Mouse (Mus musculus) ovary, adult 18-20 months (tissue): ENCODE measurements around the gene Susd5.

Experiments
- DNase-seq: peaks from one replicate; pipeline ENCODE4 v3.0.0; 2022; ENCODE audit warnings: low spot score, mixed read lengths

Susd5 gene

DNA sequence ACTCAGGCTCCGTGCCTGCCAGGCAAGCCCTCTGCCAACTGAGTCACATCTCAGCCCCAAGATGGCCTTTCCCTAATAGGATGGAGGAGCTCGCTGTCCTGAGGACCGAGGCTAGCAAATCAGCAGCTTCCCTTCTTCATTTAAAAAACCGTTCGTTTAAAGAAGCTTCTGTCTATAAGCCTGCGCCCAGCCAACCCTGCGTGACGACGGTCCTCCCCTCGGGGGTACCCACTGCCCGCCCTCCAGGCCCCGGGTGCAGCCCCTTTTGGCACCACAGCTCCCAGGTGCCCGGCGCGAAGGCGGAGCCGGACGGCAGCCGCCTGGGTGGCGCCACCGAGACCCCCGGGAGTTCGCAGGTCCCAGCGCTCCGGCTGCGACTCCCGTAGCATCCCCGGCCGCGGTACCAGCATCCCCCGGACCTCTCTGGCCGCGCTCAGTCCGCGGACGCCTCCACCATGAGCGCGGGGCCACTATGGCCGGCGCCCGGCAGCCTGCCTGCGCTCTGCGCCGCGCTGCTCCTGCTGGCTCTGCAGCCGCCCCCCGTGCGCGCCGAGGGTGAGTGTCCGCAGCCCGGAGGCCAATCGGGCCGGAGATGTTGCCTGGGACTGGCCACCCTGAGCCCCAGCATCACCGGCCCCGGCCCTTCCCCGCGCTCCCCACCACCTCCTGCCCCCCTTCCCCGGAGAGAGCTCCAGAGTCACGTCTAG, at the start of gene Susd5:
Susd5 (plus strand) TSS at position 51 of the 707 bp plus-strand sequence.
- no peak for DNase-seq

DNA sequence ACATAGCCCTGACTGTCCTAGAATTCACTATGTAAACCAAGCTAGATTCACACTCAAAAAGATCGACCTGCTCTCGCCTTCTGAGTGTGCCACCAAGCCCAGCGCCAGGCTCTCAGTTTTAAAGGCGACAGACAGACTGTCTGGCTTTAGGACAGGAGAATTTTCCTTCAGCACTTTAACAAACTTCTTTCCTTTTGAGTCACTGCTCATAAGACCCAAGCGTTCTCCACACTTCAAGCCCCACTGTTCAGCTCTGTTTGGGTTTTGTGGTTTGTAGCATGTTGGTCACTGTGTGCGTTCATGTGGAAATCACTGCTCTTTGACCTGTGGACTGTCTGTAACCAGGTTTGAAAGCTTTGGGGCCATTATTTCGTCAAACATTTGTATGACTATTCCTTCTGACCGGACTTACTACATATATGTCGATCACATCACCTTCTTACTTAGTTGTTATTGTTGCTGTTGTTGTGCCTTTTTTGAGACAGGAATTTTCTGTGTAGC, 49.0 kb upstream of the Susd5 start:
- no peak for DNase-seq

DNA sequence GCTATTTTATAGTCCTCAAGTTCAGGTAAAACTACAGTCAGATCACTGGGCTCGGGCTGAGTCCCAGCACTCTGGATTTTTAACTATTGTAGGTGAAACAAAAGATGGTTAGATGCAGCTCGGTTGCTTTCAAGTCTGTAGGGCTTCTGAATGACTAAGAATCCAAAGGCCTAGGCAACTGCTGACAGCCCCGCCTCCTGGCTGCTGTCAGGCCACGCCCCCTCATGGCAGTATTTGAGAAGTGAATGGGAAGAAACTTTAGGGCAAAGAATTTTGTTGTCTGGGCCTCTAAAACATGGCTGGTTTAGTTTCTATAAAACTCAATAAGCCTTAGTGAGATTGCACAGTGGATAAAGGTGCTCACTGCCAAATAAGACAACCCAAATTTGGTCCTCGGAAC, 47.4 kb upstream of the Susd5 start:
- DNase-seq = no peak

DNA sequence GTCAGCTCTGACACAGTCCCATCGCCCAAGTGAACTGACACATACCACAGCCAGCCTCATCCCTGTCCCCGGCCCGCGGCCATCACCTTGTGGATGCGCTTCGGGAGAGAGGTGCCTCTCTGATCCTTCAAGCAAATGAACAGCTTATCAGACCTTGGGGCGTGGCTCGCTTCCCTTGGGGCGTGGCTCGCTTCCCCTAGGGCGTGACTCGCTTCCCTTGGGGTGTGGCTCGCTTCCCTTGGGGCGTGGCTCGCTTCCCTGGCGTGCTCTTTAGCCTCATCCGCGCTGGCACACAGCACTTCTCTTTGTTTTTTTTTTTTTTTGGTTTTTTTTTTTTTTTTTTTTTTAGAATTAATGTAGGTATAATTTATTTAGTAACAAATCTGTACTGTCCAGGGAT, 45.7 kb upstream of the Susd5 start:
- DNase-seq = no peak

DNA sequence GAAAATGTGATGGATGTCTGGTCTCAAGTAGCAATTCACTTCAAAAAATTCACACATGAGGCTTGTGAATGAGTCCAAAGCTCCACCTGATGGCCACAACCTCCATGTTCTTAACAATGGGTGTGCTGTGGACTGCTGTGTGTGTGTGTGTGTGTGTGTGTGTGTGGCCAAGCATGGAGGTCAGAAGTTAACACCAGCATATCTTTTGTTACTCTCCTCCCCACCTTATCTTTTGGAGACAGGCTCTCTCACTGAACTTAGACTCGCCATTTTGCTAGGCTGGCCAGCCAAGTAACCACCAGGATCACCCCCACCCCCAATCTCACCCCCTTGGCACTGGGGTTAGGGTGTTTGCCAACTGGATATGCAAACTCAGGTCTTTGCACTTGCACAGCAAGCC, 42.9 kb upstream of the Susd5 start:
- DNase-seq = no peak

DNA sequence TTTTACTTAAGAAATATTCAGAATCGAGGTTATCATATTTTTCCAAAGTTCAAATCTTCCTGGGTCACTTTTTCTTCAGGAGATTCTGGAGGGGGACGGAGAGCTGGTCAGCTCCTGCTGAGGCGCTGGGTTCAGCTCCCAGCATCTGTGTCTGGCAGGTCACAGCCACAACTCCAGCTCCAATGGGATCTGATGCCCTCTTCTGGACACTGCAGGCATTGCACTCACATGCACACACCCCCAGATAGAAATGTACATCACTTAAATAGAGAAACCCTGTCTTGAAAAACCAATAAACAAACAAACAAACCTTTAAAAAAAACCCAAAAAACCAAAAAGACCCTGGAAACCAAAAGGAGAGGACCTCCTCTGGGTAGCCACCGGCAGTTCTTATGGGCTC, 41.2 kb upstream of the Susd5 start:
- no peak for DNase-seq

DNA sequence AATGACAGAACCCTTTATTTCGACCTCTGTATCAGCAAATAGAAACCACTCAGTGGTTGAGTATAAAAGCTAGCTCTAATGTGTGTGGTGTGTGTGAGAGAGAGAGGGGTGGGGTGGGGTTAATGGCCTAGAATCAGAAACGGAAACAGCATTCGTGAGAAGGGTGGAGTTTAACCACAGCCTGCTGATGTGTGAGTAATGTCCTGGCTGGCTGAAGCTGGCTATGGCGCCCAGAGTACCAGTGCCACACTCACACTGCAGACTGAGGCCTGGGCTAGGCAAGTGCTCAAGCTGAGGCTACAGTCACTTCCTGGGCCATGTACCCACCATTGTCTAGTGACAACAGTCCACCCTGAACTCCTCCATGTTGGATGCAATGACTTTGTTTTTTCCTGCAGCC, 40.5 kb upstream of the Susd5 start:
- no peak for DNase-seq

DNA sequence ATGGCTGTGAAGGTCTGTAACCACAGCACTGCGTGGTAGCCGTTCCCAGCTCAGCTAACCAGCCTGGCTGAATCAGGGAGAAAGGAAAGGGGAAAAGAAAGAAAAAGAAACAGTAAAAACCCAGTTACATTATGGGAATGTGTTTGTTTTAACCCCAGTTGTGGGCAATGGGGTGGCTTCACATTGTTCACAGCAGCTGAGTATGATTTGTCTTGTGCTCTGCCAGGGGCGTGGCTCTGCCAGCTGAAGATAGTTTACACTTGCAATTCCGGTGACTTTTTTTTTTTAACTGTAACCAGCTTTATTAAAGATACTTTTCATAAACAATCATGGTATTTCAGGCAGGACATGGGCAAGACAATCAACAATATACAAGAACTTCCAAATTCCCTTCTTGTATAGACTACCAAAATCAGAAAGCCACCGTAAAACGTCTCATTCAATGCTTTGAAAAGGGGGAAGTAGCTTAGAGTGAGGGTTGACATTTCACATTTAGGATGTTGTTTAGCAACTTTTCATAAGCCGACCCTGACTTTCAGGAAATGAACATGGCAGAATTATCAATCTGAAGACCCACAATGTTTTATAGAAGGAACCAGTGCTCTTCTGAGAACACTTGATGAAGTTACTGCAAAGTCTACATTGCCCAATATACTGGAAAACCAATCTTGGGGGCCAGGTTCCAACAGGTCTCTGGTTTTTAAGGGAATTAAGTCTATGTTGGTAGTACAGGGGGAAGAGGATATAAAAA, 37.8 kb upstream of the Susd5 start:
- DNase-seq = no peak

DNA sequence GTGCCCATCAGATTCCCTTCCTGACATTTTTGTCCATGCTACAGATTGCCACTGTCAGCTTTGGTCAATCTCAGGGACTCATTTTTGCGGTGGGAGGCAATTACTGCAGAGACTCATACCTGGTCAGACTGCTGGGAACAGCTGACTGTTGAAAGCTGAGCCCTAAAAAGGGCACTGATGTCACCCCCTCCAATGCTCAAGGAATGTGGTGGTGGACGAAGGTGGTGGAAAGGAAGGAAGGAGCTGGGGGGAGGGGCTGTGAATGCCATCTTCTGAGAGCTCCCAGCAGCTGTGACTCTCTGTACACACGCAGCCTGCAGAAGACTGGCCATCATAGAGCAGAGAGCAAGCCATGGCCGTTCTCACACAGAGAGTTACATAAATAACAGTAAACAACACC, 34.8 kb upstream of the Susd5 start:
- no peak for DNase-seq

DNA sequence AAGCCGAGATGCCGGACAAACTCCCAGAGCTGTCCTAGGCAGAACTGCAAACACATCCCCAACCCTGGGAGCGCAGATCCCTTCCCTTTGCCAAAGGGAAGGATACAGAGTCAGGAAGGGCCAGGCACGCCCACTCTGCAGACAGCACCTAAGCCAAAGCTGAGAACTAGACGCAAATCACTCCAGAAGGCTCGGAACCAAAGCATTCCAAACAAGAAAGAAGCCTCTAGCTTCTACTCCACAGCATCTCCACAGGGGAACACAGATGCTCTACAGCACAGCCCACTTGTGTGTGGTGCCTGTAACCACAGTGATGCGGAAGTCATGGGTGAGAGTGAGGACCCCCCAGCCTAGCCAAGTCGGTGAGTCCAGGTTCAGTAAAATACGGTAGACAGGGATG, 31.8 kb upstream of the Susd5 start:
- DNase-seq = no peak

DNA sequence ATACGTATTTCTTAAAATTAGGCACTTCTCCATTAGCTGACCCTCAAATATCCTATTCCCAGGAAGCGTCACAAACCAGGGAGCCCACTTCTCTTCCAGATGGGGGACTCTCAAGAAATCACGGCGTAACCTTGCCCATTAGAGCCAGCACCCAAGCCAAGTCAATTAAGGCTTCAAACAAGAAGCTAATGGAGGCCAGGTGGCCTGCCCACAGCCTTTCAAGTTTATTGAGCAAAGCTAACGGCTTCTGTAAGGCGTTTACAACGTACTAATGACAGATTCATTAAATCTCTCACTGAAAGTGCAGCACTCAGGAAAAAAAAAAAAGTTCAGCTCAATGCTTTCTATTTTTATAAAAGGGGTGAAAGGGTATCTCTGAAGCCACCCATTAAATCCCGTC, 31.1 kb upstream of the Susd5 start:
- no peak for DNase-seq

DNA sequence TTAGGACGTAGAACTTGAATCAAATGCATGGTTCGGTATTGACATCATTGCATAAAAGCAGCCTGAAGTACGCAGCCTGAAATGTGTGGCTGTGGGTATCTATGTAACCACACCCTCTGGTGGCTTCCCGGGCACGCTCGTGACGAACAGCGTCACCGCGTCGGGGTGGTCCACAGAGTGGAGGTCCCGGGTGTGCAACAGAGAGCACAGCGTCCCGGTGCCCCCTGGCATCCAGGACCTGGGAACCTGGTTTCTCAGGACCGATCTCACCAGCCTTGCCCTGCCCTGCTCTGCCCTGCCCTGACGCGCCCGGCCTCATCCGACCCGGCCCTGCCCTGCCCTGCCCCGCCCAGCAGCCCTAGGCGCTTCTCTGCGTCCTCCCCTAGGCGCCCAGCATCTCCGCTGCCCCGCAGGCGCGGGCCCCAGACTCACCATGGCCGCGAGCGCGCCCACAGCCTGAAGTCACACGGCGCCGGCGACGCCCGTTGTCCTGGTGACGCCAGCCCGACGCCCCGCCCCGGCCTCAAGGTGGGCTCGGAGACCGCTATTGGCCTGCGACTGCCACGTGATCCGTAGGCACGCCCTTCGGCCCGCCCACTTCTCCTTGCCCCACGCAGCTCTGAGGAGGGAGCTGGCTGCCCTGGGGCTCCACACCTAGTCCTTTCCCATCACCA, 30.5 kb upstream of the Susd5 start:
- peak; percentile 28 for DNase-seq

DNA sequence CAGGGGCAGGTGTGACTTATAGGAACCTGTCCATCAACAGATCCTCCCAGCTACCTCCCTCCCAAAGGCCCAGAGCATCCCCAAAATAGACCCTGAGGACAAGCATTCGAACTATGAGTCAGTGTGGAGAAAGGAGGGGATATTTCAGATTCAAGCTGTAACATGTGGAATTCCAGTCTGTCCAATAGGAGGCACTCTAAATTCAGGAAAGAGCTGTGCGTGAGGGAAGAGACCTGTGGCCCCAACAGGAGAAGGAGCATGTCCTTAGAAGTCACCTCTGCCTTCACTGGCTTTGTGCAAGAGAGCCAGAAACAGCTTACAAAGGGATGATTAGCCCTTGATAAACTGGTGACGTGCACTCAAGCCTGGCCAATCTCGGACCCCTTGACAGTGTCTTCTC, 16.0 kb upstream of the Susd5 start:
- DNase-seq = no peak

DNA sequence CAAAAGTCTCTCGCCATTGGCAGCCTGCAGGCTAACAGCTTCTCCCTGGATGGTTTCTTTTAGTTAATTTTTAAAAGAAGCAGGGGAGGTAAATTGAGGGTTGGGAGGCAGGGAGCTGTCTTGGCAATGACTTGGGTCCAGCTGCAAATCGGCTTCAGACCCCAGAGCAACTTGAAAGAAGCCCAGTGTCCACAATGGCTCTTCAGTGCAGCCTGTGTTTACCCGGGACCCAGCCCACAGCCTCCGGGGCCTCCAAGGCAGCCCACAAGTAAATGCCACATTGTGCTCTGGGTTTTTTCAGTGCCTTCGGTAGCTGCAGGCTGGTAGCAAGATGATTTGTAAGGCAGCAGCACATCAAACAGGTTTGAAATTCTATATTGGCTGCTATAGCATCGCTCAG, 14.4 kb upstream of the Susd5 start:
- no peak for DNase-seq

DNA sequence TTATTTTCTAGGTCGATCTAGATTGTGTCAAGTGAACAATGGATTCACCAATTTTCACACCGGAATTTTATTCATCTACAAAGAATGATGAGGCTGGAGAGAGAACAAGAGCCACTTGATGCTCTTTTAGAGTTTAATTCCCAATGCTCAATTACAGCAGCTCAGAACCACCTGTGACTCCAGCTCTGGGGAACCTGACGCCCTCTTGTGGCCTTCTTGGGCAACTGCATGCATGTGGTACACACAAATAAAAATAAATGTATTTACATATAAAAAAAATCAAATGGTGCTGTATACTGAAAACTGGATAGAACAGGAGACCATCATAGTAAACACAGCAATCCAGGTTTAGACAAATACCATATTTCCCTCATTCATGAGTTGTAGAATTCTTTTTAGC, 12.5 kb upstream of the Susd5 start:
- DNase-seq = no peak

DNA sequence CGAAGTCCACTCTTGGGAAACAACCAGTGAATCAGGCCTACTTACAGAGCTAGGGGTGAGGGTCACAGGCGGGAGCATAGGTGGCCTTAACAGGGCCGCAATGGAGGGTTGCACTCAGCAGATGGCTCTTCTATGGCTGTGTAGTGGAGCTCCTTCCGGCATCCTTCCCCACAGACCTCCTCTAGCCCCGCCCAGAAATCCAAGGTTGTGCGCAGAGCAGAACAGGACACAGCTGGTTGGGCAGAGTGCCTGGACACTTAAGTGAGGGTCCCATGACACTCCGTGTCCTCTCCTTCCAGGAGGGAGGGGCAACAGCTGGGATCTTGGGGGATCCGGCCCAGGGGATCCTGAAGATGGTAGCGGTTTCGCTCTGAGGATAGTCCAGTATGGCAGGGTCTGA, 10.9 kb upstream of the Susd5 start, which contains the start of gene Fbxl2:
Fbxl2 (minus strand) TSS at position 164 of the 400 bp plus-strand sequence.
- DNase-seq = no peak

DNA sequence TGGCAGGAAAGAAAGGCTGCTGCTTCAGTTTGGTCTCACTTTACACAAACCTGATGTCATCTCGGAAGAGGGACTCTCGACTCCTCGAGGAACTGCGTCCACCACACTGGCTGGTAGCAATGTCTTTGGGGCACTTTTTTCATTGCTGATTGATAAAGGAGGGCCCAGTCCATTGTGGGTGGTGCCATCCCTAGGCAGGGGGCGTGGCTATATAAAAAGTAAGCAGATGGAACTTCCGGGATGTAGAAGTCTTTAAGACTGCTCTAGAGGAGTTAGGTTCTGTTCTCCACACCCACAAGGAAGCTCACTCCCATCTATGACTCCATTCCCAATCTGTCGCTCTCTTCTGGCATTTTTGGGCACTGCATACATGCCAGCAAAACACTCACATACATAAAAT, 10.3 kb upstream of the Susd5 start:
- no peak for DNase-seq

DNA sequence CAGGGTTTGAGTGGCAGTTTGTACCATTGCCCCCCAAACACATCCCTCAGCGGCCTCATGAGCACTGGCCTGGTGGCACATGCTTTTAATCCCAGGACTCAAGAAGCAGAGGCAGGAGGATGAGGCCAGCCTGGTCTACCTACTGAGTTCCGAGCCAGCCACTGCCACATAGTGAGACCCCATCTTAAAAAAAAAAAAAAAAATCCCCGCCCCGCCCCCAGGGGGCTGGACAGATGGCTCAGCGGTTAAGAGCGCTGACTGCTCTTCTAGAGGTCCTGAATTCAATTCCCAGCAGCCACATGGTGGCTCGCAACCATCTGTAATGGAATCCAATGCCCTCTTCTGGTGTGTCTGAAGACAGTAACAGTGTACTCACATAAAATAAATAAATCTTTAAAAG, 6.8 kb upstream of the Susd5 start:
- DNase-seq = no peak

DNA sequence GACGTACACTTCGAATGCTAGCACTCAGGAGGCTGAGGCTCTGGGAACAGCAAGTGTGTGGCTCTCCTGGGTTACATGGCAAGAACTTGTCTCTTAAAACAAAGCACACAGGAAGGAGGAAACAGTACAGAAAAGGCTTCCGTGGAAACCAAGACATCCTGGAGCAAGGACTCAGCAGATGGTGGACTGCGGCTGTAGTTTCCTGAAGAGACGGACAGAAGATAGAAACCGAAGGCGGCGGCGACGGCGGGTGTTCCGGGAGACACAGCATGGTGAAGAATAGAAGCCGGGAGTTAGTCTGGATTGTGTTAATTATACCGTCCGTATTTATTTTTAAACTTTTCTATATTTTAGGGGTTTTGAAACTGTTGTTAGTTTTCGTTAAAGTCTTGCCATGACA, 6.2 kb upstream of the Susd5 start:
- DNase-seq = no peak

DNA sequence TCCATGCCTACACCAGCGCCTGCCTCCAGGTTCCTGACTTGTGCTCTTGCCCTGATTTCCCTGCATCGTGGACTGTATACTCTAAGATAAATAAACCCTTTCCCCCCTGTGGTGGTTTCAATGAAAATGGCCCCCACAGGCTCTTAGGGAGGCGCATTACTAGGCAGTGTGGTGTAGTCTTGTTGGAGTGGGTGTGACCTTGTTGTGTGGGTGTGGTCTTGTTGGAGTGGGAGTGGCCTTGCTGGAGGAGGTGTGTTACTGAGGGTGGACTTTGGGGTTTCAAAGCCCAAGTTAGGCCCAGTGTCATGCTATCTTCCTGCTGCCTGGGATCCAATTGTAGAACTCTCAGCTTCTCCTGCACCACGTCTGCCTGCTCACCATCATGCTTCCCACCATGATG, 4.9 kb upstream of the Susd5 start:
- DNase-seq = no peak

DNA sequence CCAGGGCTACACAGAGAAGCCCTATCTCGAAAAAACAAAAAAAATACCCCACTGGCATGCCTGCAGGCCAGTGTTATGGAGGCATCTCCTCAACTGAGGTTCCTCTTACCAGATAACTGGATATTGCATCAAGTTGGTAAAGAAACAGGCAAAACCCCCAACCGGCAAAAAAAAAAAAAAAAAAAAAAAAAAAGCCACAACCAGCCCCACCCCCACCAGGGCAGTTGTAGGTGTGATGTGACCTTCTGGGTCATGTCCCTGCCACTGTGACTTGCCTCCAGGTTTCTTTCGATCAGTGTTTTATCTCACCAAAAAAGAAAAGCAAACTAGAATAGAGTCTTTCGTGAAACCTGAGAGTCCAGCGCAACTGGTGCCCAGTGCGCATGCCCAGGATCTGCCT, 4.1 kb upstream of the Susd5 start:
- DNase-seq = no peak

DNA sequence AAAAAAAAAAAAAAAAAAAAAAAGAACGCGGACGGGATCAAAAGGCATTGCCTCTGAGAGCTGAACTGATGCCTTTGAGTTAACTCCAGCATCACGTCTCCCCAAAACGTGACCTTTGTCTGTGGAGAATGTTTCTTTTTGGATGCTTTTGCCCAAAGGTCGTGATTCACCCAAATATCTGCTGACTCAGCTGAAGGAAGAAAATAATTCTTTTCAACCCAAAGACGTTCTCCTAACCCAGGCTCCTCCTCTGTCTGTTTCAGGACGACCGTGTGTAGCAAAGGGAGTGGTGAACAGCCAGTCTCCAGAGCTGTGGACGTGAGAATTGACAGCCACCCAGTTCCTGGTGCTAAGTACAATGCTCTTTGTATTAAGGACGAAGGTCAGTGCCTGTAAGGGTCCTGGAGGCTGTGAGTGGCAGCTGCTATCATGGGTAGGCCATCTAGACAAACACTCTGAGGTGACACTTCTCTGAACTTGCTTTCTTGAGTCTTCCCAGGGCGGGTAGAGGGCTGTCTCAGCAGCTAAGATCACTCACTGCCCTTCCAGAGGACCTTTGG, 11.6 kb downstream of the Susd5 start:
- no peak for DNase-seq

DNA sequence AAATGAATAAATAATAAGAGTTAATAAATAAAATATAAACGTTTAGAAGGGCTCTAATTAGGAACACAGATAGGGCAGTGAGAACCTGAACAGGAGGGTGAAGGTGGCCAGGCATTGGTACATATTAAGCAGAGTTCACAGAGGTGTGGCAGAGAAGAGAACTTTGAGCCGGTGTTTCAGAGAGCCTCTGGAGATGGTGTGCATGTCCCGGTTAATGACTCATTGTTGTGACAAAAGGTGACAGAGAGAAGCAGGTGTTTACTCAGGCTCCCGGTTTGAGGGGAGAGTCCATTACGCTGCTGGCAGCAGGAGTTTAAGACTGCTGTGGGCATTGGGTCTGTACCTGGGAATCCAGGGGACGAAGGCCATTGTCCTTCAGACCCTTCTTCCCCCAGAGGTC, 12.4 kb downstream of the Susd5 start:
- DNase-seq = no peak
